Mouse (Mus musculus): ENCODE data around the gene Fam83c.
"Not testable (repeated sequence)": the region's sequence is repeated elsewhere in the genome, so short reads cannot be mapped to it uniquely, and the experiment has no call there.

The Fam83c gene

GRCm38 (mm10) chr2:155834732-155835131 is at the start of gene Fam83c:
Gene Fam83c (minus strand): TSS chr2:155834854.
- DNase-seq = no peak

- no peak for DNase-seq
Observed at GRCm38 (mm10) chr2:155882087-155882486, 47.4 kb upstream of the Fam83c start.

DNA sequence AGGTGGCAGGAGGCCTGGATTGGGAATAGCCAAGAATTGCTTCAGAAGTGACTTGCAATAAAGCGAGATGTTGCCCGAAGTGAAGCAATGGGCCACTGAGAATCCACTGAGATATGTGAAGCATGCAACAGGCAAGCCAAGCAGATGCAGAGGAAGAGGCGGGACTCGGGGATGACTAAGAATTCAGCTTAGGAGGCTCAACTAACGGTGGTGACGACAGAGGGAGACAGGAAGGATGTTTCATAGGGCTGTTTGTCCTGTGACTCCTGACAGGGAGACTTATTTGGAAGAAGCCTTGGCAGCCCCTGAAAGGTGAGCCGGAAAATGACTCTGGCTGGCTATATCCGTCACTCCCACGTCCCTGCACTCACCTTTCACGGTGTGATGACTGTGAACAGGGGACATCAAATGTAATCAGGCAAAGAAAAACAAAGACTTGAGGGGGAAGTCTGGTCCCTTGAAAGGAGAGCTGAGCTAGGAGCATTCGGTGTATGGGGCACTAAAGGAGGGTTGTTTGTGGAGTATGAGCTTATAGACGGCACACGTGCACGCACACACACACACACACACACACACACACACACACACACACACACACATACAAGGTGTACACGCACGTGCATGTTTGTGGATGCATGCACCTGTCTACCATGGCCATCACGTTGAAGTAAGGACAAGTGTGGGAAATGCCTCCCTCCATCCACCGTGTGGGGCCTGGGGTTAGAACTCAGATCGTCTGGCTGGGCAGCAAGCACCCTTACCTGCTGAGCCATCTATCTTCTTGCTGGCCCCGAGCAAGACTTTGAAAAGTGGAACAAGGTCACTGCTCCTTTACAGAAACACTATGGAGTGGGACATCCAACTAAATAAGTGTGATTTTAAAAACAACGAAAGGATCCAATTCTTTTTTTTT is 44.6 kb upstream of the Fam83c start:
- no peak for DNase-seq

- DNase-seq = peak; percentile 16
Observed at GRCm38 (mm10) chr2:155873636-155874035, 39.0 kb upstream of the Fam83c start.

- DNase-seq = no peak
Observed at GRCm38 (mm10) chr2:155872930-155873507, 38.4 kb upstream of the Fam83c start.

- DNase-seq = peak; percentile 26
Observed at GRCm38 (mm10) chr2:155872486-155872885, 37.8 kb upstream of the Fam83c start.

- DNase-seq = no peak
Observed at GRCm38 (mm10) chr2:155869772-155870171, 35.1 kb upstream of the Fam83c start.

GRCm38 (mm10) chr2:155868320-155868719 is 33.7 kb upstream of the Fam83c start:
- no peak for DNase-seq

GRCm38 (mm10) chr2:155863301-155863867 is 28.7 kb upstream of the Fam83c start:
- DNase-seq = no peak

DNA sequence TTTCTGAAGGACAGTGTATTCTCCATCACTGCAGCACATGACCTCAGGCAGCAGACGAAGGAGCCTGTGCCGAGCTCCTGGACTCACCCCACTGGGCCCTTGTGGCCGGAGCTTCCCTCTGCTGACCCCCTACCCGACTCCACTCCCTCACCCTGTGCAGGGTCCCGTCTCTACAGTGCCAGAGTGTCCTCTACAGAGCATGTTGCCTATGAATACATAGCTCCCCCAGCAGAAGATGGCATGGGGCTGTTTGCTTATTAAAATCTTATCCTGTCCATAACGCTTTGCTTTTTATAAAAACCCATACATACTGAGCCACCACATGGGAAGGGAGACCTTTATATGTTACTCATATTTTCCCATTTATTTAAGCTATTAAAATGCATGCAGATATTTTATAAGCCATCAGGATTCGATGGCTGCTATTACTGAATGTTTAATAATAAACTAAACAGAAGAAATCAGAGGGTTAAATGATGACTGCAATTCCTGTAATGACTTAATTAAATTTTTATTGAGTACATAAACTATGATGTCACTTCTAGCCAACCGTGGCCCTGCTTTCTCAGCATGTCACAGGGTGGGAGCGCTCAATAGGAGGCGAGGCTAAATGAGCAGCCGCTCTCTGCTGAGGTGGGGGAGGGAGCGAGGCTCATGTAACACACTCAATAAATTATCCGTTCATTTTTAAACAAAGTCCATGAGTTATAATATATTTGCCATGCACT is 28.1 kb upstream of the Fam83c start:
- DNase-seq = no peak

- no peak for DNase-seq
Observed at GRCm38 (mm10) chr2:155861581-155861980, 26.9 kb upstream of the Fam83c start.

- no peak for DNase-seq
Observed at GRCm38 (mm10) chr2:155860102-155860501, 25.4 kb upstream of the Fam83c start.

GRCm38 (mm10) chr2:155852536-155852935 is 17.9 kb upstream of the Fam83c start:
- DNase-seq = no peak

DNA sequence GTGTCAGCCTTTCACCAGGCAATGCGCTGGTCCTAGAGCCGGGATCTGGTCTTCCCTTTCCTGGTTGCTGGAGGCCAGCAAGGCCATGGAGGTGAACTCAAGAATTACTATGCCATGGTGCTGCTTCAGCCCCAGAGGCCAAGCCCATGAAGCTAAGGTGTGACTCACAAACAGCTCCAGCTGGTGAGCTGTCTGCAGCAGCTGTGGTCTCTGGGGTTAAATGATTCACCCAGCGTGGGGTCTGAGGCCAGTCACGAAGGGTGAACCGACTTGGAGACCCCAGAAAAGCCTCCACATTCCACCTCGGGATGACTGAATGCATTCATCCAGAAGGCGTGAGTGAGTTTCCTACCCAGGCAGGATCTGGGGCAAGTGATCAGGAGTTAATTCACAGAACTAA is 15.5 kb upstream of the Fam83c start:
- DNase-seq = no peak

DNA sequence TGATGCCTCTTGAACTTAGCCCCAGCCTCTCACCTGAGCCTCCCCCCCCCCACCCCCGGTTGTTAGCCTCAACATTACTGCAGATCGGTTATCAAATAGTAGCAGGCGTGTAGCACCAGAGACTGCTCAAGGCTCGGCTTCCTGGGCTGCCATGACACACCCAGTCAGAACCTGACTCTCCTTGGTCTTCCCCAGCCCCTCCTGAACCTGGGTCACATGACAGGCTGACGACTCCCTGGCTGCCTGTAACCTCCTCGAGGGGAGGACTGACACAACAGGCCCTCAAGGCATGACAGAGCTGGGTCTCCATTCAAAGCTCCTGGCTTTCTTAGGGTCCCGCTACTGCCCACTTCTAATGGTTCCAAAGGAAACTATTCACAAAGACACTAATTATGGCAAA is 14.8 kb upstream of the Fam83c start:
- DNase-seq = no peak

- peak; percentile 65 for DNase-seq
Observed at GRCm38 (mm10) chr2:155848291-155848690, 13.6 kb upstream of the Fam83c start.

GRCm38 (mm10) chr2:155846930-155847329 is 12.3 kb upstream of the Fam83c start:
- no peak for DNase-seq

DNA sequence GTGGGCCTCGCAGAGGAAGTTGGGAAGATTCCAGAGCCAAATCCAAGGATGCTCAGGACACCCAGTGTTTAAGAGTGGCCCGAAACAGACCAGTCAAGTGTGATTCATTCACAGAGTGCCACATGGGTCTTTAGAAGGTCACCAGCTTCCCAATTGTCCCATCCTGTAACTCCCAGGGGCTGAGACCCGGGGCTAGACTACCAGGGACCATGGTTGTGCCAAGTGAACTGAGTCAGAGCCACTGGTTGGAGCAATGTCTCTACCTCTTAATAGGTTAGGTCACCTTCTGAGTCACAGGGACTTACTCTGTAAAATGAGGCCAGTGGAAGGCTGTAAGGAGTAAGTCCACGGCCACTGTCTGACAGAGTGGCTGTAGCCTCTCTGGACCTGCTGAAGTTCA is 4.3 kb upstream of the Fam83c start:
- DNase-seq = no peak

DNA sequence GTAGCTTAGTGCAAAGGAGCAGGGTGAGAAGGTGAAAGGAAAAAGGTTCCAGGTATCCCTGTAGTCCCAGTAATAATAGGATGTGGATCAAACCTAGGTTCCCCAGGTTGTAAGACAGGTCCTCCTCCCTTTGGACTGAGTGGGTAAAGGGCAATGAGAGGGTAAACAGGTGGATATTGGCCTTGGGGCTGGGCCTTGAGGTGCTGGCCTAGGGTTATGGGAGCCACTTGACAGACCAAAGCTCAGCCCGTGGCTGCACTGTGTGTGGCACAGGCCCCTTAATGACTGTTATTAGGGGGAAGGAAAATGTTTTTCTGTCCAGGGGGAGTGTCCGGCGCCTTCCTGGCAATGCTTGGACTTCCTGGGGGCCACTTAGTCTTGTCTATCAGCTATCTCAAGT is 3.3 kb upstream of the Fam83c start:
- DNase-seq = no peak

DNA sequence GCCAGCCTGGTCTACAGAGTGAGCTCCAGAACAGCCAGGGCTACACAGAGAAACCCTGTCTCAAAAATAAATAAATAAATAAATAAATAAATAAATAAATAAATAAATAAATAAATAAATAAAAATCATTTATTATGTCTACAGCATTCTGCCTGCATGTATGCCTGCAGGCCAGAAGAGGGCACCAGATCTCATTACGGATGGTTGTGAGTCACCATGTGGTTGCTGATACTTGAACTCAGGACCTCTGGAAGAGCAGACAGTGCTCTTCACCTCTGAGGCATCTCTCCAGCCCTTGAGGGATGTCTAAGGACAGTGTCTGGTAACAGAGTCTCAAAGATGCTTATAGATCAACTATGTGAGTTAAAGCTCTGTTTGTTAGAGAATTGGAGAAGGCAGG is 2.6 kb downstream of the Fam83c start:
- not testable (repeated sequence) for DNase-seq

GRCm38 (mm10) chr2:155831302-155831701 is 3.4 kb downstream of the Fam83c start:
- DNase-seq = no peak

DNA sequence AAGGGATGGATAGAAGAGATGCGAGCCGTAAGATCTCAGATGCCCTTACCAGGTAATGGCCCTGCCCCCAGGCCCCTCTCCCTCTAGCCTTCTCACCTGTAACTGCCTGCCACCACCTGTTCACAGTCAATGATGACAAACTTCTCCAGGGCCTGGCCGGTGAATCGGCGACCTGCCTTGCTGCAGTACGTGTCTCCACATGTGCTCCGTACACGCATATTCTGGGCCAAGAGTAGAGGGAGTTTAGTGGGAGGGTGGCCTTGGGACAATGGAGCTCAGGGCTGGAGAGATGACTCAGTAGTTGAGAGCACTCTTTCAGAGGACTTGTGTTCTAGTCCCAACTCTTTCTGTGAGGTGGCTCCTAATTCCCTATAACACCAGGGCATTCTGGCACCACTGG is 3.8 kb downstream of the Fam83c start:
- no peak for DNase-seq
